ENCODE assay signal across 8 mouse cellular contexts in genomic region chr11:102245581-102246272, GRCm38 (mm10). TPM values are rescaled to one million over a fixed set of nuclear protein-coding genes. Genes with fewer than 3 reads are reported as not detected.
A peak's percentile ranks its signal among the peaks of the same experiment; 100 is the strongest.
DNase-seq lines count a peak whose midpoint lies in the region; ATAC-seq and TF ChIP-seq lines count a peak whose summit lies in the region.

No protein-coding gene starts in this region.

- peaks cover 27% of the 10 kb centered on the region for H3K4me1 ChIP-seq in heart, embryonic 13.5 days
- H3K4me1 ChIP-seq in cortical plate, adult 2 months (ENCODE audit: control insufficient read depth, insufficient read depth, low read length) = no peaks in the 10 kb centered on the region; the same call in none of the 2 replicates
- H3K4me1 ChIP-seq in hindbrain, embryonic 15.5 days (replicated peaks) = peaks cover 24% of the 10 kb centered on the region
- peaks cover 29% of the 10 kb centered on the region for H3K4me1 ChIP-seq in midbrain, embryonic 13.5 days (replicated peaks)

- H3K27ac ChIP-seq in heart, embryonic 13.5 days (replicated peaks) = peak overlapping the region; percentile 36
- H3K27ac ChIP-seq in cortical plate, adult 2 months (ENCODE audit: insufficient read depth, low read length) = no peak overlapping the region
- peak overlapping the region; percentile 76 for H3K27ac ChIP-seq in hindbrain, embryonic 15.5 days (replicated peaks)
- peak overlapping the region; percentile 65 for H3K27ac ChIP-seq in midbrain, embryonic 13.5 days

- no peak for ATAC-seq in heart, embryonic 13.5 days (ENCODE audit: extremely low read depth, insufficient number of reproducible peaks, low FRiP score, low TSS enrichment)
- peak; percentile 39; the same call in 1 of the 2 replicates for ATAC-seq in hindbrain, embryonic 15.5 days (ENCODE audit: low FRiP score, low read depth)
- ATAC-seq in midbrain, embryonic 13.5 days = peak; percentile 18; the same call in 1 of the 2 replicates
- ATAC-seq in megakaryocyte-erythroid progenitor cell, adult 5-6 weeks (replicated peaks; ENCODE audit: low FRiP score, low TSS enrichment, poor library complexity, severe bottlenecking) = no peak

- H3K27me3 ChIP-seq in heart, embryonic 13.5 days (replicated peaks) = no peaks in the 10 kb centered on the region
- no peaks in the 10 kb centered on the region for H3K27me3 ChIP-seq in hindbrain, embryonic 15.5 days
- H3K27me3 ChIP-seq in midbrain, embryonic 13.5 days = no peaks in the 10 kb centered on the region

- TF ChIP-seq CTCF in cortical plate, adult 2 months (IDR thresholded peaks at IDR 0.05; ENCODE audit: extremely low read depth, insufficient read depth, low read length) = no peak

- no peak for DNase-seq in heart, postnatal 25 days (ENCODE audit: low spot score)
- DNase-seq in testis, postnatal 14 days (ENCODE audit: low spot score) = no peak
- DNase-seq in spleen, postnatal 14 days (ENCODE audit: low spot score in 2 of 2) = no peak

- no peaks in the 10 kb centered on the region for H3K9me3 ChIP-seq in heart, embryonic 13.5 days
- H3K9me3 ChIP-seq in hindbrain, embryonic 15.5 days = no peaks in the 10 kb centered on the region
- H3K9me3 ChIP-seq in midbrain, embryonic 13.5 days = no peaks in the 10 kb centered on the region

- H3K4me2 ChIP-seq in heart, embryonic 13.5 days = peak overlapping the region; percentile 83
- peak overlapping the region; percentile 66 for H3K4me2 ChIP-seq in hindbrain, embryonic 15.5 days
- peak overlapping the region; percentile 80 for H3K4me2 ChIP-seq in midbrain, embryonic 13.5 days (replicated peaks)

- peak overlapping the region; percentile 43 for H3K4me3 ChIP-seq in heart, embryonic 13.5 days
- H3K4me3 ChIP-seq in cortical plate, adult 2 months (ENCODE audit: insufficient read depth, low read length) = peak overlapping the region; percentile 18; the same call in 1 of the 2 replicates
- H3K4me3 ChIP-seq in hindbrain, embryonic 15.5 days = peak overlapping the region; percentile 38
- peak overlapping the region; percentile 42 for H3K4me3 ChIP-seq in midbrain, embryonic 13.5 days (replicated peaks)

- H3K36me3 ChIP-seq in heart, embryonic 13.5 days = peaks cover 4% of the 10 kb centered on the region
- no peaks in the 10 kb centered on the region for H3K36me3 ChIP-seq in hindbrain, embryonic 15.5 days
- no peaks in the 10 kb centered on the region for H3K36me3 ChIP-seq in midbrain, embryonic 13.5 days

- peak overlapping the region; percentile 82 for H3K9ac ChIP-seq in heart, embryonic 13.5 days
- H3K9ac ChIP-seq in hindbrain, embryonic 15.5 days = peak overlapping the region; percentile 48
- peak overlapping the region; percentile 67 for H3K9ac ChIP-seq in midbrain, embryonic 13.5 days (replicated peaks)

- WGBS in heart, embryonic 13.5 days = 65% methylated on average over 14 of the region's 14 CpGs
- WGBS in hindbrain, embryonic 15.5 days = 34% methylated on average over 14 of the region's 14 CpGs
- 45% methylated on average over 14 of the region's 14 CpGs for WGBS in midbrain, embryonic 13.5 days

- intact Hi-C loops in heart, postnatal 25 days (cut with DNase I) = loop anchor here (5.0 kb wide), 1 partner anchor 37 kb away; the partner anchor contains the start of gene Tmub2

- no peak for TF ChIP-seq POLR2A in cortical plate, adult 2 months (IDR thresholded peaks at IDR 0.05; ENCODE audit: extremely low read depth, insufficient read depth, low read length)

RNA-seq across cellular contexts. Expression of gene BC030867, which starts 3.0 kb away (rescaled TPM):
- polyA plus RNA-seq in heart, embryonic 13.5 days (2015; fragmentation: Nextera tagmentation; extraction: Ambion mirVana) = 12.3 and 13.5 TPM in 2 replicates
- under 1 TPM; 0.10 to 0.39 TPM for total RNA-seq in heart, postnatal 25 days (2021)
- 1.3 and 1.4 TPM in 2 replicates for polyA plus RNA-seq in cortical plate, adult 2 months (2012; rRNA removed)
- polyA plus RNA-seq in hindbrain, embryonic 15.5 days (2015; fragmentation: Nextera tagmentation; extraction: Ambion mirVana) = 3.3 and 3.4 TPM in 2 replicates
- polyA plus RNA-seq in midbrain, embryonic 13.5 days (2015; fragmentation: Nextera tagmentation; extraction: Ambion mirVana) = 4.6 and 5.6 TPM in 2 replicates
- 36.4 and 48.1 TPM in 2 replicates for total RNA-seq in megakaryocyte-erythroid progenitor cell, adult 5-6 weeks (2014; fragmentation: Nextera tagmentation)
- 7.5 and 12.3 TPM in 2 replicates for total RNA-seq in megakaryocyte-erythroid progenitor cell, adult 5-6 weeks (2017)

RNA-seq across cellular contexts. Expression of gene Hdac5, which starts 15.8 kb away (rescaled TPM):
- 82.9 and 89.4 TPM in 2 replicates for polyA plus RNA-seq in heart, embryonic 13.5 days (2015; fragmentation: Nextera tagmentation; extraction: Ambion mirVana)
- total RNA-seq in heart, postnatal 25 days (2021) = 100 to 1,000 TPM; 129 to 136 TPM
- polyA plus RNA-seq in cortical plate, adult 2 months (2012; rRNA removed) = 191 and 237 TPM in 2 replicates
- 82.7 and 84.9 TPM in 2 replicates for polyA plus RNA-seq in hindbrain, embryonic 15.5 days (2015; fragmentation: Nextera tagmentation; extraction: Ambion mirVana)
- polyA plus RNA-seq in midbrain, embryonic 13.5 days (2015; fragmentation: Nextera tagmentation; extraction: Ambion mirVana) = 80.5 and 106 TPM in 2 replicates
- 10.7 and 16.6 TPM in 2 replicates for total RNA-seq in megakaryocyte-erythroid progenitor cell, adult 5-6 weeks (2014; fragmentation: Nextera tagmentation)
- 6.1 and 11.4 TPM in 2 replicates for total RNA-seq in megakaryocyte-erythroid progenitor cell, adult 5-6 weeks (2017)

RNA-seq across cellular contexts. Expression of gene Asb16, which starts 22.8 kb away (rescaled TPM):
- polyA plus RNA-seq in heart, embryonic 13.5 days (2015; fragmentation: Nextera tagmentation; extraction: Ambion mirVana) = 0.09 TPM in 1 of 2 replicates, not detected in the other
- total RNA-seq in heart, postnatal 25 days (2021) = under 1 TPM; 0.61 to 0.68 TPM
- 1.9 and 2.2 TPM in 2 replicates for polyA plus RNA-seq in cortical plate, adult 2 months (2012; rRNA removed)
- polyA plus RNA-seq in hindbrain, embryonic 15.5 days (2015; fragmentation: Nextera tagmentation; extraction: Ambion mirVana) = 0.10 and 0.13 TPM in 2 replicates
- polyA plus RNA-seq in midbrain, embryonic 13.5 days (2015; fragmentation: Nextera tagmentation; extraction: Ambion mirVana) = not detected in 2 replicates
- 2.2 and 2.5 TPM in 2 replicates for total RNA-seq in megakaryocyte-erythroid progenitor cell, adult 5-6 weeks (2014; fragmentation: Nextera tagmentation)
- total RNA-seq in megakaryocyte-erythroid progenitor cell, adult 5-6 weeks (2017) = 0.84 and 1.3 TPM in 2 replicates

RNA-seq across cellular contexts. Expression of gene Tmub2, which starts 39.0 kb away (rescaled TPM):
- polyA plus RNA-seq in heart, embryonic 13.5 days (2015; fragmentation: Nextera tagmentation; extraction: Ambion mirVana) = 36.8 and 41.2 TPM in 2 replicates
- 10 to 100 TPM; 20.7 to 23.3 TPM for total RNA-seq in heart, postnatal 25 days (2021)
- polyA plus RNA-seq in cortical plate, adult 2 months (2012; rRNA removed) = 95.3 and 97.0 TPM in 2 replicates
- 80.4 and 83.3 TPM in 2 replicates for polyA plus RNA-seq in hindbrain, embryonic 15.5 days (2015; fragmentation: Nextera tagmentation; extraction: Ambion mirVana)
- polyA plus RNA-seq in midbrain, embryonic 13.5 days (2015; fragmentation: Nextera tagmentation; extraction: Ambion mirVana) = 79.0 and 83.4 TPM in 2 replicates
- total RNA-seq in megakaryocyte-erythroid progenitor cell, adult 5-6 weeks (2014; fragmentation: Nextera tagmentation) = 14.5 and 19.8 TPM in 2 replicates
- total RNA-seq in megakaryocyte-erythroid progenitor cell, adult 5-6 weeks (2017) = 10.0 and 27.4 TPM in 2 replicates

RNA-seq across cellular contexts. Expression of gene Atxn7l3, which starts 50.7 kb away (rescaled TPM):
- polyA plus RNA-seq in heart, embryonic 13.5 days (2015; fragmentation: Nextera tagmentation; extraction: Ambion mirVana) = 8.5 and 9.2 TPM in 2 replicates
- 10 to 100 TPM; 21.1 to 21.7 TPM for total RNA-seq in heart, postnatal 25 days (2021)
- polyA plus RNA-seq in cortical plate, adult 2 months (2012; rRNA removed) = 171 and 180 TPM in 2 replicates
- polyA plus RNA-seq in hindbrain, embryonic 15.5 days (2015; fragmentation: Nextera tagmentation; extraction: Ambion mirVana) = 30.2 and 31.4 TPM in 2 replicates
- polyA plus RNA-seq in midbrain, embryonic 13.5 days (2015; fragmentation: Nextera tagmentation; extraction: Ambion mirVana) = 28.4 and 30.1 TPM in 2 replicates
- 23.2 and 34.0 TPM in 2 replicates for total RNA-seq in megakaryocyte-erythroid progenitor cell, adult 5-6 weeks (2014; fragmentation: Nextera tagmentation)
- 18.3 and 21.5 TPM in 2 replicates for total RNA-seq in megakaryocyte-erythroid progenitor cell, adult 5-6 weeks (2017)

Comparison
In these comparisons a context has a peak if more than half of its experiments do, and no peak if none do; other contexts are left out.
1. ATAC-seq: peak in hindbrain, embryonic 15.5 days (single experiment) and midbrain, embryonic 13.5 days (single experiment); none in heart, embryonic 13.5 days (single experiment) and megakaryocyte-erythroid progenitor cell, adult 5-6 weeks (single experiment).
2. Peak in every context shown above with its lines, with median percentiles within 50 percentile points of each other: H3K4me2 ChIP-seq, H3K4me3 ChIP-seq and H3K9ac ChIP-seq.